Mouse (Mus musculus) embryonic stem cell, embryonic (primary cell): ENCODE measurements at regions not wholly inside any gene's neighbourhood (a gene's known extent, or its start where the extent isn't known, plus 50 kb on each side); places are given as distances from the start of the nearest gene placed in this dataset.

Source experiments
- CTCF ChIA-PET, 4 experiments: fragments of 300-600 bp in 2 of 4; fragments of 350-600 bp in 2 of 4; sonication (Branson Sonifier 250); formaldehyde crosslinking; loops; one replicate each; lab custom pipeline; 2022; ENCODE audit warnings: inconsistent platforms in 2 of 4; lab: Charles Lee
- POLR2A ChIA-PET, 4 experiments: fragments of 300-600 bp in 2 of 4; fragments of 350-600 bp in 2 of 4; sonication (Branson Sonifier 250); formaldehyde crosslinking; loops; one replicate each; lab custom pipeline; 2022; ENCODE audit warnings: antibody characterized with exemption in 4 of 4, inconsistent platforms in 1 of 4; lab: Charles Lee

- ChIA-PET POLR2A (no interaction called here), CTCF (no interaction called here)
Measured at GRCm38 (mm10) chr7:70300516-70300915, 66.0 kb downstream of the Nr2f2 start.

GRCm38 (mm10) chr7:70291431-70291830 is 75.1 kb downstream of the Nr2f2 start:
- ChIA-PET CTCF (no interaction called here), POLR2A (interaction anchor here in 1 of 4 experiments (0.5 kb wide), 1 partner anchor 186 kb away, joined by 3 read pairs; no protein-coding TSS in a partner anchor)

DNA sequence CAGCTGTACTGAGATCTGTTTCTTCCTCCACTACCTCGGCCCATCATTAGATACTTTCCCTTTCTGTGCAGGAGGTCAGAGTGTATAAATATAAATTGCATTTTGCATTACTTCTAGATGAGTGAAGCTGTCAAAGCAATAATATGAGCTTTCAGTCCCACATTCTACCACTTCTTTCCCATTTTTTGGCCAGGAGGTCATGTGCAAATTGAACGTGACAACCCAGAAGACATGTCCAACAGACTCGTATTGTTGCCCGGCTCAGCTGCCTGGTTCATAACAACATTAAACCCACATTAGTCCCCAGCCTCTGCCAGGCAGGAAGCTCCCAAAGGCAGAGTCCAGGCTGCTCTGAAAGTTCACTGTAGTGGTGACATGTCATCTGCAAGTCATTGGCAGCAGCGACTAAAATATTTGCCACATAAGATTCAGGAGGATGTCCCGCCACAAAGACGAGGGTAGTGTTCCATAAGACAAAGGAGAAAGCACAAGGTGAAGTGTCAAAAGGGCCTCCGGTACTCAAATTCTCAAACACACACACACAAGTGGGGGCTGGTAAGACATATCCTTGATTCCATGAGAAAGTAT is 75.7 kb downstream of the Nr2f2 start:
- CTCF ChIA-PET: no interaction called here
- POLR2A ChIA-PET: no interaction called here

- ChIA-PET POLR2A (no interaction called here), CTCF (no interaction called here)
Measured at GRCm38 (mm10) chr7:70290277-70290676, 76.3 kb downstream of the Nr2f2 start.

DNA sequence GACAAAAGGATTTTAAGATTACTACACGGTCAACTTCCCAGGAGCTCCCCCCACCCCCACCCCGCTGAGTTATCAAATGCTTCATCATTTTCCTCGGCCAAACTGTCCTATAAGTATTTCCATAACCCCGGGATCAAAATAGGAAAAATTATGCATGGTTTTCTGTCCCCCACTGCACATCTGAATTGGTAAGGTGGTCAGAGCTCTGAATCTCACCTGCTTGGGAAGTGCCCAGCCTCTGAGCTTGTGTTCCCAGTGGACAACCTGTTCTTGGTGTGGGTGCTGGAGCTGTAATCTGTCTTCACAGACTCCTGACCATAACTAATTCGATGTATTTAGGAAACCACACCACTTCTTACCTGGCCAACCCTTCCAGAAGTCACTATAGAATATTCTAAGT is 77.9 kb downstream of the Nr2f2 start:
- POLR2A ChIA-PET: no interaction called here

DNA sequence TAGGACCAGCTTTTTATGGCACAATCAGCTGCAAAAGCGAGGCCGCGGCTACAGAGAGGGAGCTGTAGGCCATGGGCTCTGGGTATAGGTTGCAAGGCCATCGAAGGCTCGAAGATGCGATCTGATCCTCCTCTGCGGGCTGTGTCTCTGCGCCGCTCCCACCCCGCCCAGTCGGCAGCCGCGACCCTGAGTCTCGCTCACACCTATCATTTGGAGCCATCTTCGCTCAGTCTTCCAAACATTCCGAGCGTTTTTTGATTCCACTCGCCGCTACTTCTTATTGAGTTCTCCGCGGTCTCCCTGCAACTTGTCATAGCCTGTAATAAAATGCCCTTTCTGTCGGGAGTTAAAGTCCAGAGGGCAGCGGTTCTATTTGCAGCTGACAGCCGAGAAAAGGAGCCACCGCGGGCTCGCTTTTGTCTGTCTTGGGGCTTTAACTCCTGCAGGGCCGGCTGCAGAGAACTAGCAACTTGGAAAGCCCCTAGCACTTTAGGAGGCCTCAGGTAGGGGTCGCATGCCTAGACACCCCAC is 78.6 kb downstream of the Nr2f2 start:
- ChIA-PET CTCF (no interaction called here), POLR2A (no interaction called here)

More for the DNA sequence above, 77.9 kb downstream of the Nr2f2 start:
- CTCF ChIA-PET: interaction anchor here in 1 of 4 experiments (0.6 kb wide), 1 partner anchor 34 kb away, joined by 3 read pairs; no protein-coding TSS in a partner anchor

DNA sequence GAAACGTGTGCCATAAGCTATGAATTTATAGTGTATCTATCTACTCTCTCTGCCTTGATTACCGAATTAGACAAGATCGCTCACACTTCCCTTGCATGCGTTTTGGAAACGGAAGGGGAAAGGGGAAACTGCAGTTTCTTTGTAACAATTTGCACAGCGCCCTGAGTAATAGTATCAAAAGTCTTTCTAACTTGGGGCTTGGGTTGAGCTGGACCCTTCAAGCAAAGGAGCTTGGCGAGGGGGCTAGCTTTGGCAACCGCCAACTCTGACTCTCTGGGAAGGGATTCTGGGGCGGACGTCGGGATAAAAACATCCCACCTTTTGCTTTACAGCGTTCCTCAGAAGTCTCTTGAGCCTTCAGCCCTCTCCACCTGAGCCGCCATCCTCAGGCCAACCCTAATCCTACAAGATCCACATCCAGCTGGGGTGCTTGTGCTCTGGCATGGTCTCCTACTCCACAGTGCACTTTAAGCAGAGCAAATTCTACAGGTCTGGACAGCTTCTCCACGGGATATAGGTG is 79.6 kb downstream of the Nr2f2 start:
- CTCF ChIA-PET: interaction anchor here in 1 of 4 experiments (0.7 kb wide), 1 partner anchor 642 kb away, joined by 6 read pairs; no protein-coding TSS in a partner anchor
- POLR2A ChIA-PET: no interaction called here

DNA sequence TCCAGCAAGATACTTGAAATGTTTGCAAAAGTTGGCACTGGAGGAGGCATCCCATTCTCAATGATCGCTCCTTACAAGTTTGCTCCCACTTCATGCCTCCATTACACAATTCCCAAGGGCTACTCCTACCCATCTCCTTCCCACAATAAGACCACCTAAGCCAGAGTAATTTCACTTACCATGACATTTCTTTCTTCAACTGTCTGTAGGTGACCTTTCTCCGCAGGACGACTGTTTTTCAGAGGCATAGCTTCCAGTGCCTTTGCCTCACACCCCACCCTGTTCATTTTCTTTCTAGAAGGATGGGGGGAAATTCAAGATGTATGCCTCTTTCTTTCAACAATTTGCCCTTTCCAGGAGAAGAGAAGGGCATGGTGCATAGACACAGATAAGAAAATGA is 81.2 kb downstream of the Nr2f2 start:
- ChIA-PET POLR2A (no interaction called here), CTCF (no interaction called here)

GRCm38 (mm10) chr7:70283836-70284235 is 82.7 kb downstream of the Nr2f2 start:
- CTCF ChIA-PET: no interaction called here
- POLR2A ChIA-PET: no interaction called here

- ChIA-PET CTCF (interaction anchor here in 1 of 4 experiments (0.7 kb wide), 1 partner anchor 1227 kb away, joined by 3 read pairs; no protein-coding TSS in a partner anchor), POLR2A (interaction anchor here in 1 of 4 experiments (0.6 kb wide), 1 partner anchor 158 kb away, joined by 3 read pairs; no protein-coding TSS in a partner anchor)
Measured at GRCm38 (mm10) chr7:70283166-70283565, 83.4 kb downstream of the Nr2f2 start.

- POLR2A ChIA-PET: no interaction called here
- CTCF ChIA-PET: no interaction called here
Measured at GRCm38 (mm10) chr7:70281891-70282515, 84.5 kb downstream of the Nr2f2 start.

GRCm38 (mm10) chr7:70281381-70281750 is 85.2 kb downstream of the Nr2f2 start:
- CTCF ChIA-PET: no interaction called here
- POLR2A ChIA-PET: interaction anchor here in 1 of 4 experiments (0.9 kb wide), 1 partner anchor 49 kb away, joined by 3 read pairs; no protein-coding TSS in a partner anchor

GRCm38 (mm10) chr7:70280643-70281380 is 85.7 kb downstream of the Nr2f2 start:
- POLR2A ChIA-PET: interaction anchor here in 1 of 4 experiments (0.9 kb wide), 1 partner anchor 50 kb away, joined by 3 read pairs; no protein-coding TSS in a partner anchor
- CTCF ChIA-PET: no interaction called here

DNA sequence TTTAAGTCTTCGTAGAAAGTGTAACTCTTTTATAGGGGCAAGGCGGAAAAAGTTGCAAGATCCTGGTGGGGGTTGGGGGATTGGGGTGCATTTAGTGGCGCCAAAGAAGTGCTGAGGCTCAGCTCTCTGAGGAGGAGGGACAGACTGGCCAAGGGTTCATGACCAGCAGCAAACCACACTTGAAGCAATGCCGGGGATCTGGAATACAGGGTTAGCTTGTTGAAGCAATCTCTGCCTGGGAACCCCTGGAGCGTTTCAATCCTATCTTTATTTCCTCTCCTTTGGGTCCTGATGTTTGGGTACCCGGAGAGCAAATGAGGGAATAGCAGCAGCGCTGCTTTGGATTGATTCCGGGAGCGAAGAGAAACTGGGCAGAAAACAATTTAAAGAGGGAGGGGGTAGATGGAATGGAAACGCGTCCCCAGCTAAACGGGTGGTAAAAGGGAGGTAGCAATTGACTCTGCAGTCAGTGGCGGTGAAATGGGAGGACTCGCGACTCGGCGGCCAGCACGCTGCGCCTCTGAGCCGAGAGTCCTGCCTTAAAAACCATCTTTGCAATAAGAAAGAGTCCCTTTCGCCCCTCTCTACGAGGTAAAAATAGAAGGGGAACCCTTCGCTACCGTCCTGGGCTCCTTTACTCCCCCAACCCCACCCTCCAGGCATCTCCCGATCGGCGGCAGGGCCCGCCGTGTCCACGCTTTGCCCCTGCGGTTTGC is 86.5 kb downstream of the Nr2f2 start:
- ChIA-PET POLR2A (interaction anchor here in 1 of 4 experiments (0.9 kb wide), 1 partner anchor 51 kb away, joined by 3 read pairs; no protein-coding TSS in a partner anchor), CTCF (interaction anchor here in 1 of 4 experiments (0.7 kb wide), 1 partner anchor 30 kb away, joined by 5 read pairs; no protein-coding TSS in a partner anchor)

GRCm38 (mm10) chr7:70279101-70279500 is 87.4 kb downstream of the Nr2f2 start:
- POLR2A ChIA-PET: interaction anchor here in 1 of 4 experiments (0.7 kb wide), 1 partner anchor 23 kb away, joined by 5 read pairs; no protein-coding TSS in a partner anchor
- CTCF ChIA-PET: no interaction called here

GRCm38 (mm10) chr7:70276078-70276477 is 90.5 kb downstream of the Nr2f2 start:
- POLR2A ChIA-PET: no interaction called here
- CTCF ChIA-PET: no interaction called here

GRCm38 (mm10) chr7:70274312-70274711 is 92.2 kb downstream of the Nr2f2 start:
- ChIA-PET CTCF (no interaction called here), POLR2A (interaction anchor here in 1 of 4 experiments (0.7 kb wide), 1 partner anchor 781 kb away, joined by 3 read pairs; no protein-coding TSS in a partner anchor)

DNA sequence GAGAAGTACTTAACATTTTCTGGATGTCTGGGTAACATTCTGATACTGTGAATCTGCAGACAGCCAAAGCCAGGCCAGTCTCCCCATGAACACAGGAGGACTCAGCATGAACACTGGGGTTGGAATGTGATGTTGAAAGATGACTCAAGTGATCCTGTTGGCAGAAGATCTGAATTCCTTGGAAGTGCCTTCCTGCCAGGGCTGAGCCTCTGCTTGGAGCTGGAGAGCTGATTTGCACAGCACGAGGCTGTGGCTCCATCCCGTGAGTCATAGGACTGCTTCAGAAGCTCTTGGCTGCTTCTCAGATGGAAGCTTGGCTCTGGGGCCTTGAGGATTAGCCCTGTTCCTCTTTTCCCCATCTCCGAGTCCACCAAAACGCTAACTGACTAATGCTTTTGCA is 99.5 kb downstream of the Nr2f2 start:
- ChIA-PET POLR2A (no interaction called here), CTCF (no interaction called here)

GRCm38 (mm10) chr7:70256806-70257205 is 109.7 kb downstream of the Nr2f2 start:
- POLR2A ChIA-PET: no interaction called here
- CTCF ChIA-PET: no interaction called here
